Mouse (Mus musculus) testis, adult 2 months (tissue): ENCODE results near the gene Ubtd1.

Source experiments
- CTCF ChIP-seq: fragments of 200-500 bp; IDR thresholded peaks from 2 replicates; pipeline ENCODE4 v1.5.1; 2012; ENCODE audit warnings: low read depth, mild to moderate bottlenecking, inconsistent platforms, low read length, moderate library complexity; ENCODE audit not compliant: control insufficient read depth, insufficient read depth, insufficient replicate concordance
- POLR2A ChIP-seq: fragments of 200-500 bp; IDR thresholded peaks from 2 replicates; pipeline ENCODE4 v1.6.1; 2012; ENCODE audit warnings: low read depth, mild to moderate bottlenecking, inconsistent platforms, low read length, moderate library complexity; ENCODE audit not compliant: control insufficient read depth

- no peak for TF ChIP-seq POLR2A
- no peak for TF ChIP-seq CTCF
Observed at GRCm38 (mm10) chr19:42019011-42019522, 37.5 kb downstream of the Ubtd1 start.
